ENCODE assay signal across 10 mouse cellular contexts in genomic region chr13:96853256-96853655, GRCm38 (mm10).
DNase-seq lines count a peak whose midpoint lies in the region; ATAC-seq and TF ChIP-seq lines count a peak whose summit lies in the region.
"Had no signal": no experiment of that assay in that cellular context is flagged by ENCODE, and none has a peak within 500 bp of the region (broad histone marks: within the 10 kb centered on the region; RNA-seq: fewer than 3 reads in every experiment).

No protein-coding gene starts in this region.

- no peak for TF ChIP-seq POLR2A in CH12.LX (IDR thresholded peaks at IDR 0.05; ENCODE audit: low read depth, low read length)

- no peaks in the 10 kb centered on the region for H3K36me3 ChIP-seq in embryonic facial prominence, embryonic 11.5 days (replicated peaks; ENCODE audit: control insufficient read depth, insufficient read depth, low read depth, low read length)
- no peaks in the 10 kb centered on the region for H3K36me3 ChIP-seq in embryonic facial prominence, embryonic 10.5 days (replicated peaks)
- H3K36me3 ChIP-seq in CH12.LX (replicated peaks in 1 of 2; ENCODE audit: control insufficient read depth in 1 of 2, insufficient read depth in 1 of 2, low read length in 1 of 2), result no peaks in the 10 kb centered on the region
- no peaks in the 10 kb centered on the region for H3K36me3 ChIP-seq in forebrain, embryonic 16.5 days (ENCODE audit: control insufficient read depth, insufficient read depth)

- H3K4me3 ChIP-seq in embryonic facial prominence, embryonic 11.5 days (ENCODE audit: low read depth, low read length), result no peak overlapping the region
- H3K4me3 ChIP-seq in embryonic facial prominence, embryonic 10.5 days, result no peak overlapping the region
- no peak overlapping the region for H3K4me3 ChIP-seq in CH12.LX (replicated peaks in 1 of 3; ENCODE audit: low read depth in 2 of 3, low read length in 2 of 3, poor library complexity in 1 of 3)
- no peak overlapping the region for H3K4me3 ChIP-seq in forebrain, embryonic 16.5 days (replicated peaks; ENCODE audit: low read length)

- H3K79me2 ChIP-seq in CH12.LX (replicated peaks; ENCODE audit: control insufficient read depth, extremely low read depth, insufficient read depth, poor library complexity, severe bottlenecking), result no peaks in the 10 kb centered on the region

- peak; percentile 26 for DNase-seq in embryonic facial prominence, embryonic 11.5 days (ENCODE audit: low spot score)
- DNase-seq in embryonic facial prominence, embryonic 10.5 days (ENCODE audit: low spot score), result no peak
- DNase-seq in layer of hippocampus, postnatal 10 days (ENCODE audit: low spot score in 2 of 2), result peak; percentile 8 to 19
- DNase-seq in layer of hippocampus, adult 9-10 months (ENCODE audit: low spot score), result no peak
- DNase-seq in CH12.LX (ENCODE audit: extremely low read depth), result peak; percentile 2
- DNase-seq in embryo, embryonic 10 days (ENCODE audit: low spot score), result peak; percentile 32
- DNase-seq in ovary, postnatal 36 days (ENCODE audit: low spot score), result no peak
- DNase-seq: heart, postnatal 4 days had no signal

- no peaks in the 10 kb centered on the region for H3K4me1 ChIP-seq in embryonic facial prominence, embryonic 11.5 days (ENCODE audit: control insufficient read depth, insufficient read depth, low read length)
- no peaks in the 10 kb centered on the region for H3K4me1 ChIP-seq in embryonic facial prominence, embryonic 10.5 days
- H3K4me1 ChIP-seq in CH12.LX (ENCODE audit: control insufficient read depth in 1 of 2, insufficient read depth in 2 of 2), result no peaks in the 10 kb centered on the region
- H3K4me1 ChIP-seq in forebrain, embryonic 16.5 days (replicated peaks; ENCODE audit: control insufficient read depth, insufficient read depth, low read length), result no peaks in the 10 kb centered on the region

- H3K27me3 ChIP-seq in embryonic facial prominence, embryonic 11.5 days (ENCODE audit: control insufficient read depth, insufficient read depth, low read length), result no peaks in the 10 kb centered on the region
- no peaks in the 10 kb centered on the region for H3K27me3 ChIP-seq in embryonic facial prominence, embryonic 10.5 days (replicated peaks; ENCODE audit: low read depth, poor library complexity, severe bottlenecking)
- no peaks in the 10 kb centered on the region for H3K27me3 ChIP-seq in CH12.LX (replicated peaks)
- no peaks in the 10 kb centered on the region for H3K27me3 ChIP-seq in forebrain, embryonic 16.5 days (replicated peaks; ENCODE audit: control insufficient read depth, insufficient read depth, low read length)

- no peak overlapping the region for H3K9ac ChIP-seq in embryonic facial prominence, embryonic 11.5 days (replicated peaks; ENCODE audit: low read length)
- H3K9ac ChIP-seq in CH12.LX (ENCODE audit: insufficient read depth, low read depth), result no peak overlapping the region
- no peak overlapping the region for H3K9ac ChIP-seq in forebrain, embryonic 16.5 days (replicated peaks; ENCODE audit: low read depth, low read length)

- ATAC-seq in embryonic facial prominence, embryonic 11.5 days (replicated peaks; ENCODE audit: insufficient number of reproducible peaks, low FRiP score, low TSS enrichment, low read depth), result no peak
- ATAC-seq in forebrain, embryonic 16.5 days, result no peak

- no peak overlapping the region for H3K27ac ChIP-seq in embryonic facial prominence, embryonic 11.5 days (replicated peaks; ENCODE audit: low read depth, low read length)
- H3K27ac ChIP-seq in embryonic facial prominence, embryonic 10.5 days (replicated peaks), result no peak overlapping the region
- H3K27ac ChIP-seq in CH12.LX (ENCODE audit: insufficient read depth, low read depth), result no peak overlapping the region
- H3K27ac ChIP-seq in forebrain, embryonic 16.5 days (ENCODE audit: low read length), result no peak overlapping the region
- H3K27ac ChIP-seq: macrophage had no signal

- no peak overlapping the region for H3K4me2 ChIP-seq in embryonic facial prominence, embryonic 11.5 days (ENCODE audit: low read depth, low read length)
- H3K4me2 ChIP-seq in CH12.LX (ENCODE audit: insufficient read depth, low read depth, poor library complexity, severe bottlenecking), result no peak overlapping the region
- H3K4me2 ChIP-seq in forebrain, embryonic 16.5 days (ENCODE audit: low read length), result no peak overlapping the region

- peak; percentile 18 for TF ChIP-seq RAD21 in CH12.LX (IDR thresholded peaks at IDR 0.05; ENCODE audit: low read depth, low read length)

- TF ChIP-seq CTCF in CH12.LX (conservative IDR thresholded peaks at IDR 0.05 in 1 of 2, IDR thresholded peaks at IDR 0.05 in 1 of 2; ENCODE audit: low read depth in 2 of 2, low read length in 2 of 2), result peak; percentile 42 to 44; a peak in 3 of 4 replicates

- in situ Hi-C loops in CH12.LX (cut with MboI; ENCODE audit: low pct_ligation_motif_present, low pct_unique_long_range_greater_than_20kb, low sequenced_read_pairs), result no loop called here

- H3K9me3 ChIP-seq in embryonic facial prominence, embryonic 11.5 days (replicated peaks; ENCODE audit: control insufficient read depth, low read length), result no peaks in the 10 kb centered on the region
- no peaks in the 10 kb centered on the region for H3K9me3 ChIP-seq in embryonic facial prominence, embryonic 10.5 days
- no peaks in the 10 kb centered on the region for H3K9me3 ChIP-seq in CH12.LX (replicated peaks; ENCODE audit: low read length)
- H3K9me3 ChIP-seq in forebrain, embryonic 16.5 days (ENCODE audit: control insufficient read depth, low read length), result no peaks in the 10 kb centered on the region

- TF ChIP-seq EP300 in CH12.LX (IDR thresholded peaks at IDR 0.05; ENCODE audit: low read length), result no peak

- dilution Hi-C loops in CH12.LX (cut with MboI; ENCODE audit: extremely low pct_ligation_motif_present, extremely low pct_unique_long_range_greater_than_20kb, low sequenced_read_pairs), result no loop called here

- WGBS in embryonic facial prominence, embryonic 11.5 days, result 50% methylated on average over 1 of the region's 1 CpGs
- WGBS in embryonic facial prominence, embryonic 10.5 days, result 37% methylated on average over 1 of the region's 1 CpGs
- 47% methylated on average over 1 of the region's 1 CpGs for WGBS in forebrain, embryonic 16.5 days

TF ChIP-seq in CH12.LX, 34 proteins besides CTCF, POLR2A, EP300 and RAD21:
- TF ChIP-seq ZNF384 (IDR thresholded peaks at IDR 0.05; ENCODE audit: low read depth, low read length), result no peak
- no peak for TF ChIP-seq E2F4 (IDR thresholded peaks at IDR 0.05; ENCODE audit: insufficient replicate concordance, low read depth, low read length)
- TF ChIP-seq TCF12 (IDR thresholded peaks at IDR 0.05; ENCODE audit: low read depth, low read length), result no peak

Comparison
In these comparisons a context has a peak if more than half of its experiments do, and no peak if none do; other contexts are left out.
1. DNase-seq: peak in embryonic facial prominence, embryonic 11.5 days (single experiment), layer of hippocampus, postnatal 10 days (2 of 2), CH12.LX (single experiment) and embryo, embryonic 10 days (single experiment); none in embryonic facial prominence, embryonic 10.5 days (single experiment), layer of hippocampus, adult 9-10 months (single experiment) and ovary, postnatal 36 days (single experiment).